Mouse (Mus musculus): ENCODE results near the gene Prdm2. TPM values are rescaled to one million over a fixed set of nuclear protein-coding genes. Genes with fewer than 3 reads are reported as not detected.

Gene Prdm2
- polyA plus RNA-seq, 1 experiment: 13.5 TPM

GRCm38 (mm10) chr4:143115851-143116250 is 96.9 kb downstream of the Prdm2 start:
- Histone ChIP-seq H3K4me3 (ENCODE audit: extremely low read depth, insufficient read depth, insufficient read length) (no peak overlapping the region), H3K36me3 (ENCODE audit: control insufficient read depth, insufficient read depth, low read length) (peaks cover 6% of the 10 kb centered on the region; the same call in 1 of the 2 replicates), H3K27me3 (ENCODE audit: control insufficient read depth, insufficient read depth, low read length) (no peaks in the 10 kb centered on the region), H3K4me1 (ENCODE audit: control insufficient read depth, insufficient read depth, insufficient read length) (no peaks in the 10 kb centered on the region), H3K27ac (ENCODE audit: insufficient read depth, low read length) (no peak overlapping the region)
- WGBS: 96% methylated on average over 12 of the region's 12 CpGs
- no peak for TF ChIP-seq CTCF (IDR thresholded peaks at IDR 0.05; ENCODE audit: extremely low read depth, insufficient read depth, insufficient read length, insufficient replicate concordance)
- TF ChIP-seq POLR2A (IDR thresholded peaks at IDR 0.05; ENCODE audit: low read depth, low read length): no peak
- DNase-seq (ENCODE audit: low read depth in 1 of 2, low spot score in 2 of 2): no peak

GRCm38 (mm10) chr4:143114232-143114979 is 98.4 kb downstream of the Prdm2 start:
- H3K4me1 ChIP-seq (ENCODE audit: control insufficient read depth, insufficient read depth, insufficient read length): no peaks in the 10 kb centered on the region
- H3K27me3 ChIP-seq (ENCODE audit: control insufficient read depth, insufficient read depth, low read length): no peaks in the 10 kb centered on the region
- no peak for DNase-seq (ENCODE audit: low read depth in 1 of 2, low spot score in 2 of 2)
- no peak overlapping the region for H3K4me3 ChIP-seq (ENCODE audit: extremely low read depth, insufficient read depth, insufficient read length)
- H3K27ac ChIP-seq (ENCODE audit: insufficient read depth, low read length): no peak overlapping the region
- TF ChIP-seq POLR2A (IDR thresholded peaks at IDR 0.05; ENCODE audit: low read depth, low read length): no peak
- TF ChIP-seq CTCF (IDR thresholded peaks at IDR 0.05; ENCODE audit: extremely low read depth, insufficient read depth, insufficient read length, insufficient replicate concordance): no peak
- 85% methylated on average over 21 of the region's 21 CpGs for WGBS
- H3K36me3 ChIP-seq (ENCODE audit: control insufficient read depth, insufficient read depth, low read length): peaks cover 8% of the 10 kb centered on the region; the same call in 1 of the 2 replicates

GRCm38 (mm10) chr4:143112985-143113384 is 99.8 kb downstream of the Prdm2 start:
- Histone ChIP-seq H3K36me3 (ENCODE audit: control insufficient read depth, insufficient read depth, low read length) (peaks cover 17% of the 10 kb centered on the region; the same call in 1 of the 2 replicates), H3K27me3 (ENCODE audit: control insufficient read depth, insufficient read depth, low read length) (no peaks in the 10 kb centered on the region), H3K27ac (ENCODE audit: insufficient read depth, low read length) (no peak overlapping the region), H3K4me1 (ENCODE audit: control insufficient read depth, insufficient read depth, insufficient read length) (no peaks in the 10 kb centered on the region), H3K4me3 (ENCODE audit: extremely low read depth, insufficient read depth, insufficient read length) (no peak overlapping the region)
- DNase-seq (ENCODE audit: low read depth in 1 of 2, low spot score in 2 of 2): peak in 1 of 2 experiments; percentile 59
- peak; percentile 78 for TF ChIP-seq CTCF (IDR thresholded peaks at IDR 0.05; ENCODE audit: extremely low read depth, insufficient read depth, insufficient read length, insufficient replicate concordance)
- no peak for TF ChIP-seq POLR2A (IDR thresholded peaks at IDR 0.05; ENCODE audit: low read depth, low read length)
- WGBS: 47% methylated on average over 6 of the region's 6 CpGs

GRCm38 (mm10) chr4:143112439-143112838 is 100.4 kb downstream of the Prdm2 start:
- H3K4me3 ChIP-seq (ENCODE audit: extremely low read depth, insufficient read depth, insufficient read length): no peak overlapping the region
- TF ChIP-seq CTCF (IDR thresholded peaks at IDR 0.05; ENCODE audit: extremely low read depth, insufficient read depth, insufficient read length, insufficient replicate concordance) (no peak), POLR2A (IDR thresholded peaks at IDR 0.05; ENCODE audit: low read depth, low read length) (no peak)
- H3K27me3 ChIP-seq (ENCODE audit: control insufficient read depth, insufficient read depth, low read length): no peaks in the 10 kb centered on the region
- WGBS: 83% methylated on average over 2 of the region's 2 CpGs
- peaks cover 17% of the 10 kb centered on the region; the same call in 1 of the 2 replicates for H3K36me3 ChIP-seq (ENCODE audit: control insufficient read depth, insufficient read depth, low read length)
- no peak for DNase-seq (ENCODE audit: low read depth in 1 of 2, low spot score in 2 of 2)
- H3K27ac ChIP-seq (ENCODE audit: insufficient read depth, low read length): no peak overlapping the region
- H3K4me1 ChIP-seq (ENCODE audit: control insufficient read depth, insufficient read depth, insufficient read length): no peaks in the 10 kb centered on the region

GRCm38 (mm10) chr4:143111872-143112271 is 100.9 kb downstream of the Prdm2 start:
- TF ChIP-seq CTCF (IDR thresholded peaks at IDR 0.05; ENCODE audit: extremely low read depth, insufficient read depth, insufficient read length, insufficient replicate concordance): no peak
- TF ChIP-seq POLR2A (IDR thresholded peaks at IDR 0.05; ENCODE audit: low read depth, low read length): no peak
- Histone ChIP-seq H3K27ac (ENCODE audit: insufficient read depth, low read length) (no peak overlapping the region), H3K4me3 (ENCODE audit: extremely low read depth, insufficient read depth, insufficient read length) (no peak overlapping the region), H3K27me3 (ENCODE audit: control insufficient read depth, insufficient read depth, low read length) (no peaks in the 10 kb centered on the region), H3K4me1 (ENCODE audit: control insufficient read depth, insufficient read depth, insufficient read length) (peaks cover 4% of the 10 kb centered on the region; the same call in 1 of the 2 replicates), H3K36me3 (ENCODE audit: control insufficient read depth, insufficient read depth, low read length) (peaks cover 17% of the 10 kb centered on the region; the same call in 1 of the 2 replicates)
- 92% methylated on average over 5 of the region's 5 CpGs for WGBS
- DNase-seq (ENCODE audit: low read depth in 1 of 2, low spot score in 2 of 2): no peak

GRCm38 (mm10) chr4:143108552-143108951 is 104.2 kb downstream of the Prdm2 start:
- Histone ChIP-seq H3K36me3 (ENCODE audit: control insufficient read depth, insufficient read depth, low read length) (peaks cover 17% of the 10 kb centered on the region; the same call in 1 of the 2 replicates), H3K4me3 (ENCODE audit: extremely low read depth, insufficient read depth, insufficient read length) (no peak overlapping the region), H3K27me3 (ENCODE audit: control insufficient read depth, insufficient read depth, low read length) (no peaks in the 10 kb centered on the region), H3K27ac (ENCODE audit: insufficient read depth, low read length) (no peak overlapping the region), H3K4me1 (ENCODE audit: control insufficient read depth, insufficient read depth, insufficient read length) (peaks cover 5% of the 10 kb centered on the region; the same call in 1 of the 2 replicates)
- no peak for TF ChIP-seq POLR2A (IDR thresholded peaks at IDR 0.05; ENCODE audit: low read depth, low read length)
- no peak for TF ChIP-seq CTCF (IDR thresholded peaks at IDR 0.05; ENCODE audit: extremely low read depth, insufficient read depth, insufficient read length, insufficient replicate concordance)
- DNase-seq (ENCODE audit: low read depth in 1 of 2, low spot score in 2 of 2): no peak
- WGBS: 77% methylated on average over 9 of the region's 9 CpGs

GRCm38 (mm10) chr4:143106971-143107370 is 105.8 kb downstream of the Prdm2 start:
- 84% methylated on average over 6 of the region's 6 CpGs for WGBS
- Histone ChIP-seq H3K4me1 (ENCODE audit: control insufficient read depth, insufficient read depth, insufficient read length) (peaks cover 5% of the 10 kb centered on the region; the same call in 1 of the 2 replicates), H3K27ac (ENCODE audit: insufficient read depth, low read length) (peak overlapping the region; percentile 47), H3K36me3 (ENCODE audit: control insufficient read depth, insufficient read depth, low read length) (peaks cover 17% of the 10 kb centered on the region; the same call in 1 of the 2 replicates), H3K27me3 (ENCODE audit: control insufficient read depth, insufficient read depth, low read length) (no peaks in the 10 kb centered on the region), H3K4me3 (ENCODE audit: extremely low read depth, insufficient read depth, insufficient read length) (no peak overlapping the region)
- DNase-seq (ENCODE audit: low read depth in 1 of 2, low spot score in 2 of 2): no peak
- TF ChIP-seq CTCF (IDR thresholded peaks at IDR 0.05; ENCODE audit: extremely low read depth, insufficient read depth, insufficient read length, insufficient replicate concordance) (no peak), POLR2A (IDR thresholded peaks at IDR 0.05; ENCODE audit: low read depth, low read length) (no peak)

Data from spleen, adult 2 months (tissue).